8 mouse cellular contexts compared by ENCODE assay signal in genomic region chr7:29517178-29517577, GRCm38 (mm10). TPM values are rescaled to one million over a fixed set of nuclear protein-coding genes. Genes with fewer than 3 reads are reported as not detected.
DNase-seq lines count a peak whose midpoint lies in the region; ATAC-seq and TF ChIP-seq lines count a peak whose summit lies in the region.

No protein-coding gene starts in this region.

- intact Hi-C loops in gastrocnemius, adult 2 months (cut with DNase I) = loop anchor here (5.0 kb wide), 2 partner anchors 60 to 80 kb away; no protein-coding TSS in a partner anchor
- intact Hi-C loops in left cerebral cortex, postnatal 36 days (cut with DNase I) = loop anchor here (5.0 kb wide), 1 partner anchor 65 kb away; no protein-coding TSS in a partner anchor

- H3K4me1 ChIP-seq in testis, adult 2 months (ENCODE audit: control insufficient read depth, insufficient read depth, low read length) = peaks cover 2% of the 10 kb centered on the region
- peaks cover 44% of the 10 kb centered on the region for H3K4me1 ChIP-seq in limb, embryonic 15.5 days
- H3K4me1 ChIP-seq in stomach, postnatal 0 days (replicated peaks; ENCODE audit: control insufficient read depth, insufficient read depth) = peaks cover 8% of the 10 kb centered on the region; the same call in 1 of the 2 replicates

- H3K27me3 ChIP-seq in testis, adult 2 months (ENCODE audit: control insufficient read depth, insufficient read depth, low read length) = no peaks in the 10 kb centered on the region
- H3K27me3 ChIP-seq in limb, embryonic 15.5 days = no peaks in the 10 kb centered on the region
- no peaks in the 10 kb centered on the region for H3K27me3 ChIP-seq in stomach, postnatal 0 days (ENCODE audit: control insufficient read depth, insufficient read depth, low read length)

- 46% methylated on average over 5 of the region's 5 CpGs for WGBS in limb, embryonic 15.5 days
- WGBS in stomach, postnatal 0 days = 47% methylated on average over 5 of the region's 5 CpGs

- no peak overlapping the region; the same call in 1 of the 2 replicates for H3K27ac ChIP-seq in gastrocnemius, adult 2 months
- no peak overlapping the region for H3K27ac ChIP-seq in testis, adult 2 months (ENCODE audit: control insufficient read depth, insufficient read depth, low read depth, low read length)
- no peak overlapping the region for H3K27ac ChIP-seq in limb, embryonic 15.5 days
- H3K27ac ChIP-seq in stomach, postnatal 0 days (replicated peaks) = no peak overlapping the region

- DNase-seq in gastrocnemius, adult 2 months = peak; percentile 10
- DNase-seq in gastrocnemius, postnatal 25 days = no peak
- no peak for DNase-seq in testis, postnatal 14 days (ENCODE audit: low spot score)
- DNase-seq in stomach, postnatal 0 days (ENCODE audit: low spot score) = no peak
- DNase-seq in left cerebral cortex, postnatal 36 days (ENCODE audit: low spot score in 2 of 2) = no peak
- no peak for DNase-seq in right cerebral cortex, postnatal 10 days (ENCODE audit: low spot score in 2 of 2)

- no peak overlapping the region for H3K9ac ChIP-seq in limb, embryonic 15.5 days
- H3K9ac ChIP-seq in stomach, postnatal 0 days (ENCODE audit: low read length) = peak overlapping the region; percentile 87

- TF ChIP-seq CTCF in gastrocnemius, adult 2 months (IDR thresholded peaks at IDR 0.05) = no peak
- TF ChIP-seq CTCF in testis, adult 2 months (IDR thresholded peaks at IDR 0.05; ENCODE audit: control insufficient read depth, insufficient read depth, insufficient replicate concordance, low read depth, low read length) = no peak
- TF ChIP-seq CTCF in stomach, postnatal 0 days (IDR thresholded peaks at IDR 0.05; ENCODE audit: low read depth) = no peak

- TF ChIP-seq EP300 in stomach, postnatal 0 days (optimal IDR thresholded peaks at IDR 0.05) = no peak

- H3K9me3 ChIP-seq in limb, embryonic 15.5 days = no peaks in the 10 kb centered on the region
- no peaks in the 10 kb centered on the region for H3K9me3 ChIP-seq in stomach, postnatal 0 days (ENCODE audit: control insufficient read depth, low read length)

- no peak for ATAC-seq in limb, embryonic 15.5 days (ENCODE audit: insufficient number of reproducible peaks, low FRiP score, low TSS enrichment, low read depth)
- ATAC-seq in stomach, postnatal 0 days (ENCODE audit: low FRiP score, low TSS enrichment) = no peak

- no peaks in the 10 kb centered on the region for H3K36me3 ChIP-seq in testis, adult 2 months (ENCODE audit: control insufficient read depth, insufficient read depth, low read length)
- H3K36me3 ChIP-seq in limb, embryonic 15.5 days = no peaks in the 10 kb centered on the region
- no peaks in the 10 kb centered on the region for H3K36me3 ChIP-seq in stomach, postnatal 0 days (ENCODE audit: control insufficient read depth, insufficient read depth, low read length)

- TF ChIP-seq POLR2A in testis, adult 2 months (IDR thresholded peaks at IDR 0.05; ENCODE audit: control insufficient read depth, low read depth, low read length) = no peak

- H3K4me2 ChIP-seq in limb, embryonic 15.5 days = peak overlapping the region; percentile 91
- peak overlapping the region; percentile 83 for H3K4me2 ChIP-seq in stomach, postnatal 0 days (replicated peaks; ENCODE audit: low read depth)

- peak overlapping the region; percentile 90 for H3K4me3 ChIP-seq in gastrocnemius, adult 2 months
- H3K4me3 ChIP-seq in testis, adult 2 months (ENCODE audit: control insufficient read depth, low read depth, low read length) = peak overlapping the region; percentile 97
- H3K4me3 ChIP-seq in limb, embryonic 15.5 days = peak overlapping the region; percentile 97
- peak overlapping the region; percentile 92 for H3K4me3 ChIP-seq in stomach, postnatal 0 days (ENCODE audit: low read depth, low read length)

RNA-seq across cellular contexts. Expression of gene Sipa1l3, which starts 1.3 kb away (rescaled TPM):
- 1 to 10 TPM; 7.0 to 9.2 TPM for total RNA-seq in gastrocnemius, adult 2 months (2021)
- total RNA-seq in gastrocnemius, postnatal 25 days (2021) = 1 to 10 TPM; 7.3 to 8.1 TPM
- 68.0 and 71.5 TPM in 2 replicates for polyA plus RNA-seq in testis, adult 2 months (2012; rRNA removed)
- 19.1 and 20.5 TPM in 2 replicates for polyA plus RNA-seq in limb, embryonic 15.5 days (2015; fragmentation: Nextera tagmentation; extraction: Ambion mirVana)
- 9.7 TPM in 2 replicates for polyA plus RNA-seq in stomach, postnatal 0 days (2015; fragmentation: Nextera tagmentation; extraction: Ambion mirVana)
- total RNA-seq in left cerebral cortex, postnatal 36 days (2021) = 10 to 100 TPM; 41.2 to 65.2 TPM

Comparison
In these comparisons a context has a peak if more than half of its experiments do, and no peak if none do; other contexts are left out.
1. RNA of gene Sipa1l3, which starts 1.3 kb away (total RNA-seq): 41.2 to 65.2 TPM in left cerebral cortex, postnatal 36 days; 7.0 to 9.2 TPM in gastrocnemius, adult 2 months and 7.3 to 8.1 TPM in gastrocnemius, postnatal 25 days; every median in the first group is over 4 times any median in the second.
2. Peak in every context shown above with its lines, with median percentiles within 50 percentile points of each other: H3K4me3 ChIP-seq.